In the genomic region with DNA sequence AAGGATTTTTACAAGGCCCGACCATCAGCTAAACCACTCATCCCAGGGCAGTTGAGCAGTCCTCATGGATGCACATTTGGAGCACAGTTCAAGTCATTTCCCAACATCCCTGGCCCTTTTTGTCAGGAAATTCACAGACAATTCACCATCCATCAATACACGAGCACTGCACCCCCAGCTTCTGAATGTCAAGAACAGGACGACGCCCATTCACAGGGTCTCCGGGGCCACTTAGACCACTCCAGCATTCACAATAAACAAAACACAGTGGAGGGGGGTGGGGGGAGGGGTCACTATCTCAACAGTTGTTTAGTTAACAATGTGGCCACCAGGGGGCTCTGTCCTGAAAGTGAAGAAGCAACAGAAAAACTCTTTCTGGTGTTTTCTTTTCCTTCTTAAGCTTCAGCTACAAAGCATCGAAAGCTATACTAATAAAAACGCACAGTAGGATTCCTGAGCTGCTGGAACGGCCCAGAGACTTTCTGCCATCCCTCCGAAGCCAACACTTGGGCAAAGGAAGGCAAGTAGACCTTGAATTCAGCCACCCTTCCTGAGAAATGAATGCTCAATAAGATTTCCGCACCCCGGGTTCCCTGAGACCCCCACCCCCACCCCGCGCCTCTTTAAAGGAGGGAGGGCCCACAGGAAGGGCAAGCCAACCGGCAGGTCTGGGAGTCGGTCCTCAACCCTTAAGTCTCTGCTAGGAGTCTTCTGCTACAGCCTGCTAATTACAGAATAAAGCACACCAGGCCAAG, we compare ENCODE assay signal across 7 mouse cellular contexts. TPM values are rescaled to one million over a fixed set of nuclear protein-coding genes. Genes with fewer than 3 reads are reported as not detected.
DNase-seq lines count a peak whose midpoint lies in the region; ATAC-seq and TF ChIP-seq lines count a peak whose summit lies in the region.

No protein-coding gene starts in this region.

- no peaks in the 10 kb centered on the region for H3K36me3 ChIP-seq in forebrain, embryonic 16.5 days (ENCODE audit: control insufficient read depth, insufficient read depth)
- no peaks in the 10 kb centered on the region for H3K36me3 ChIP-seq in hindbrain, postnatal 0 days (ENCODE audit: insufficient read depth, low read length)
- no peaks in the 10 kb centered on the region for H3K36me3 ChIP-seq in limb, embryonic 11.5 days (ENCODE audit: control insufficient read depth, insufficient read depth, low read length)
- H3K36me3 ChIP-seq in midbrain, embryonic 13.5 days = no peaks in the 10 kb centered on the region

- H3K4me3 ChIP-seq in forebrain, embryonic 16.5 days (replicated peaks; ENCODE audit: low read length) = peak overlapping the region; percentile 82
- peak overlapping the region; percentile 71 for H3K4me3 ChIP-seq in hindbrain, postnatal 0 days (ENCODE audit: low read length)
- no peak overlapping the region for H3K4me3 ChIP-seq in limb, embryonic 11.5 days (ENCODE audit: low read depth, low read length)
- H3K4me3 ChIP-seq in midbrain, embryonic 13.5 days (replicated peaks) = peak overlapping the region; percentile 75

- peak overlapping the region; percentile 77 for H3K4me2 ChIP-seq in forebrain, embryonic 16.5 days (ENCODE audit: low read length)
- peak overlapping the region; percentile 69 for H3K4me2 ChIP-seq in hindbrain, postnatal 0 days (ENCODE audit: low read depth, low read length)
- peak overlapping the region; percentile 31; the same call in 1 of the 2 replicates for H3K4me2 ChIP-seq in limb, embryonic 11.5 days (ENCODE audit: low read depth, severe bottlenecking)
- H3K4me2 ChIP-seq in midbrain, embryonic 13.5 days (replicated peaks) = peak overlapping the region; percentile 89

- no peak for ATAC-seq in forebrain, embryonic 16.5 days
- ATAC-seq in hindbrain, postnatal 0 days = no peak
- no peak for ATAC-seq in limb, embryonic 11.5 days (ENCODE audit: insufficient number of reproducible peaks, low FRiP score, low TSS enrichment, low read depth)
- ATAC-seq in midbrain, embryonic 13.5 days = no peak

- 3% methylated on average over 15 of the region's 15 CpGs for WGBS in forebrain, embryonic 16.5 days
- 3% methylated on average over 15 of the region's 15 CpGs for WGBS in hindbrain, postnatal 0 days
- 6% methylated on average over 15 of the region's 15 CpGs for WGBS in limb, embryonic 11.5 days
- WGBS in midbrain, embryonic 13.5 days = 4% methylated on average over 15 of the region's 15 CpGs

- peak overlapping the region; percentile 86 for H3K27ac ChIP-seq in forebrain, embryonic 16.5 days (ENCODE audit: low read length)
- peak overlapping the region; percentile 65; the same call in 1 of the 2 replicates for H3K27ac ChIP-seq in hindbrain, postnatal 0 days
- H3K27ac ChIP-seq in limb, embryonic 11.5 days (replicated peaks; ENCODE audit: low read depth, low read length) = no peak overlapping the region
- H3K27ac ChIP-seq in midbrain, embryonic 13.5 days = peak overlapping the region; percentile 65; the same call in 1 of the 2 replicates

- no peaks in the 10 kb centered on the region for H3K27me3 ChIP-seq in forebrain, embryonic 16.5 days (replicated peaks; ENCODE audit: control insufficient read depth, insufficient read depth, low read length)
- H3K27me3 ChIP-seq in hindbrain, postnatal 0 days (ENCODE audit: insufficient read depth, low read length) = no peaks in the 10 kb centered on the region
- H3K27me3 ChIP-seq in limb, embryonic 11.5 days (ENCODE audit: control insufficient read depth, insufficient read depth, low read length) = no peaks in the 10 kb centered on the region
- 0 out of 2 replicates have a peak, but pooled peaks cover 6% of the 10 kb centered on the region for H3K27me3 ChIP-seq in midbrain, embryonic 13.5 days

- peaks cover 68% of the 10 kb centered on the region for H3K4me1 ChIP-seq in forebrain, embryonic 16.5 days (replicated peaks; ENCODE audit: control insufficient read depth, insufficient read depth, low read length)
- peaks cover 16% of the 10 kb centered on the region for H3K4me1 ChIP-seq in hindbrain, postnatal 0 days (ENCODE audit: insufficient read depth, low read length)
- H3K4me1 ChIP-seq in limb, embryonic 11.5 days (ENCODE audit: control insufficient read depth, insufficient read depth, low read length) = peaks cover 24% of the 10 kb centered on the region
- H3K4me1 ChIP-seq in midbrain, embryonic 13.5 days (replicated peaks) = peaks cover 63% of the 10 kb centered on the region

- H3K9ac ChIP-seq in forebrain, embryonic 16.5 days (replicated peaks; ENCODE audit: low read depth, low read length) = peak overlapping the region; percentile 84
- peak overlapping the region; percentile 6; the same call in 1 of the 2 replicates for H3K9ac ChIP-seq in hindbrain, postnatal 0 days (replicated peaks; ENCODE audit: low read length)
- no peak overlapping the region for H3K9ac ChIP-seq in limb, embryonic 11.5 days (ENCODE audit: low read length)
- peak overlapping the region; percentile 40 for H3K9ac ChIP-seq in midbrain, embryonic 13.5 days (replicated peaks)

- DNase-seq in R1 (ENCODE audit: low read depth, low spot score) = peak; percentile 92
- DNase-seq in c-Kit-positive CD71-positive TER-119-positive erythroid progenitor cells, embryonic 14.5 days (ENCODE audit: low spot score) = peak; percentile 78
- peak; percentile 95 for DNase-seq in hindbrain, postnatal 0 days (ENCODE audit: low spot score)
- DNase-seq in limb, embryonic 11.5 days (ENCODE audit: low spot score) = peak; percentile 89
- DNase-seq in spleen, postnatal 10 days (ENCODE audit: low spot score in 2 of 2) = peak; percentile 69 to 92

- peak; percentile 78 for TF ChIP-seq CTCF in hindbrain, postnatal 0 days (IDR thresholded peaks at IDR 0.05; ENCODE audit: low read depth)

- H3K9me3 ChIP-seq in forebrain, embryonic 16.5 days (ENCODE audit: control insufficient read depth, low read length) = no peaks in the 10 kb centered on the region
- no peaks in the 10 kb centered on the region for H3K9me3 ChIP-seq in hindbrain, postnatal 0 days (ENCODE audit: low read length)
- no peaks in the 10 kb centered on the region for H3K9me3 ChIP-seq in limb, embryonic 11.5 days (ENCODE audit: control insufficient read depth, low read length)
- no peaks in the 10 kb centered on the region for H3K9me3 ChIP-seq in midbrain, embryonic 13.5 days

RNA-seq across cellular contexts. Expression of gene Itpk1, which starts 2.2 kb away (rescaled TPM):
- 66.5 and 68.7 TPM in 2 replicates for polyA plus RNA-seq in forebrain, embryonic 16.5 days (2015; fragmentation: Nextera tagmentation; extraction: Ambion mirVana)
- total RNA-seq in hindbrain, postnatal 0 days (2014; rRNA removed) = 69.0 and 73.9 TPM in 2 replicates
- 34.1 and 35.7 TPM in 2 replicates for polyA plus RNA-seq in hindbrain, postnatal 0 days (2015; fragmentation: Nextera tagmentation; extraction: Ambion mirVana)
- polyA plus RNA-seq in limb, embryonic 11.5 days (2014; fragmentation: Nextera tagmentation; extraction: Ambion mirVana) = 7.4 and 7.7 TPM in 2 replicates
- polyA plus RNA-seq in midbrain, embryonic 13.5 days (2015; fragmentation: Nextera tagmentation; extraction: Ambion mirVana) = 19.7 and 20.7 TPM in 2 replicates

RNA-seq across cellular contexts. Expression of gene Moap1, which starts 40.9 kb away (rescaled TPM):
- 53.6 and 60.2 TPM in 2 replicates for polyA plus RNA-seq in forebrain, embryonic 16.5 days (2015; fragmentation: Nextera tagmentation; extraction: Ambion mirVana)
- total RNA-seq in hindbrain, postnatal 0 days (2014; rRNA removed) = 13.9 and 20.7 TPM in 2 replicates
- 62.3 and 64.9 TPM in 2 replicates for polyA plus RNA-seq in hindbrain, postnatal 0 days (2015; fragmentation: Nextera tagmentation; extraction: Ambion mirVana)
- 33.9 and 36.2 TPM in 2 replicates for polyA plus RNA-seq in limb, embryonic 11.5 days (2014; fragmentation: Nextera tagmentation; extraction: Ambion mirVana)
- 52.3 and 54.8 TPM in 2 replicates for polyA plus RNA-seq in midbrain, embryonic 13.5 days (2015; fragmentation: Nextera tagmentation; extraction: Ambion mirVana)

RNA-seq across cellular contexts. Expression of gene Tmem251, which starts 41.0 kb away (rescaled TPM):
- polyA plus RNA-seq in forebrain, embryonic 16.5 days (2015; fragmentation: Nextera tagmentation; extraction: Ambion mirVana) = 11.0 and 11.9 TPM in 2 replicates
- total RNA-seq in hindbrain, postnatal 0 days (2014; rRNA removed) = 4.3 and 7.1 TPM in 2 replicates
- polyA plus RNA-seq in hindbrain, postnatal 0 days (2015; fragmentation: Nextera tagmentation; extraction: Ambion mirVana) = 11.2 and 12.2 TPM in 2 replicates
- polyA plus RNA-seq in limb, embryonic 11.5 days (2014; fragmentation: Nextera tagmentation; extraction: Ambion mirVana) = 9.7 and 10.7 TPM in 2 replicates
- polyA plus RNA-seq in midbrain, embryonic 13.5 days (2015; fragmentation: Nextera tagmentation; extraction: Ambion mirVana) = 12.4 and 13.3 TPM in 2 replicates

RNA-seq across cellular contexts. Expression of gene Gm28051, which starts 55.0 kb away (rescaled TPM):
- not detected in 2 replicates for polyA plus RNA-seq in forebrain, embryonic 16.5 days (2015; fragmentation: Nextera tagmentation; extraction: Ambion mirVana)
- total RNA-seq in hindbrain, postnatal 0 days (2014; rRNA removed) = not detected in 2 replicates
- polyA plus RNA-seq in hindbrain, postnatal 0 days (2015; fragmentation: Nextera tagmentation; extraction: Ambion mirVana) = not detected in 2 replicates
- polyA plus RNA-seq in limb, embryonic 11.5 days (2014; fragmentation: Nextera tagmentation; extraction: Ambion mirVana) = 0.40 TPM in 1 of 2 replicates, not detected in the other
- polyA plus RNA-seq in midbrain, embryonic 13.5 days (2015; fragmentation: Nextera tagmentation; extraction: Ambion mirVana) = not detected in 2 replicates

RNA-seq across cellular contexts. Expression of gene Gon7, which starts 55.1 kb away (rescaled TPM):
- 43.6 and 50.0 TPM in 2 replicates for polyA plus RNA-seq in forebrain, embryonic 16.5 days (2015; fragmentation: Nextera tagmentation; extraction: Ambion mirVana)
- total RNA-seq in hindbrain, postnatal 0 days (2014; rRNA removed) = 10.2 and 10.8 TPM in 2 replicates
- 31.4 and 33.9 TPM in 2 replicates for polyA plus RNA-seq in hindbrain, postnatal 0 days (2015; fragmentation: Nextera tagmentation; extraction: Ambion mirVana)
- 43.7 and 43.9 TPM in 2 replicates for polyA plus RNA-seq in limb, embryonic 11.5 days (2014; fragmentation: Nextera tagmentation; extraction: Ambion mirVana)
- 55.0 and 57.9 TPM in 2 replicates for polyA plus RNA-seq in midbrain, embryonic 13.5 days (2015; fragmentation: Nextera tagmentation; extraction: Ambion mirVana)

Comparison
In these comparisons a context has a peak if more than half of its experiments do, and no peak if none do; other contexts are left out.
1. H3K4me2 ChIP-seq: peak in every context shown above with its lines; median percentile 89 in midbrain, embryonic 13.5 days; 77 in forebrain, embryonic 16.5 days; 69 in hindbrain, postnatal 0 days; 31 in limb, embryonic 11.5 days.